Mouse (Mus musculus) adrenal gland, postnatal 10 days (tissue): ENCODE measurements around the gene Hhipl1. TPM values are rescaled to one million over a fixed set of nuclear protein-coding genes. Genes with fewer than 3 reads are reported as not detected.
A peak's percentile ranks its signal among the peaks of the same experiment; 100 is the strongest.

Experiments used
- DNase-seq: peaks from one replicate; pipeline ENCODE4 v3.0.0; 2021; ENCODE audit warnings: mixed read lengths
- long read RNA-seq, 2 experiments: library from polyadenylated mRNA; stranded (forward); transcript quantifications; one replicate each; pipeline ENCODE4 v2.0.0; 2021
- total RNA-seq, 2 experiments: library from RNA; stranded (reverse); gene quantifications; 2 replicates each; pipeline ENCODE4 v1.2.3; 2021

The Hhipl1 gene
- total RNA-seq, result 1 to 10 TPM in 1 of 2 experiments, under 1 TPM in 1; 0.96 to 1.1 TPM
- long read RNA-seq, experiment 1, result 0 reads
- long read RNA-seq, experiment 2, result 0 reads

GRCm38 (mm10) chr12:108305812-108306794 lies at the start of gene Hhipl1:
Gene Hhipl1 (plus strand): TSS chr12:108306270.
- DNase-seq, result peak; percentile 62

GRCm38 (mm10) chr12:108256734-108257133 lies 49.3 kb upstream of the Hhipl1 start:
- DNase-seq, result no peak

GRCm38 (mm10) chr12:108259322-108260049 lies 46.6 kb upstream of the Hhipl1 start:
- DNase-seq, result no peak

GRCm38 (mm10) chr12:108260950-108261349 lies 45.1 kb upstream of the Hhipl1 start:
- DNase-seq, result no peak

GRCm38 (mm10) chr12:108264918-108265317 lies 41.2 kb upstream of the Hhipl1 start:
- DNase-seq, result no peak

- peak; percentile 41 for DNase-seq
These were observed 40.0 kb upstream of the Hhipl1 start for GRCm38 (mm10) chr12:108265831-108266619.

GRCm38 (mm10) chr12:108267653-108268052 lies 38.4 kb upstream of the Hhipl1 start:
- DNase-seq, result no peak

GRCm38 (mm10) chr12:108268970-108269369 lies 37.1 kb upstream of the Hhipl1 start:
- DNase-seq, result no peak

- no peak for DNase-seq
These were observed 36.4 kb upstream of the Hhipl1 start for GRCm38 (mm10) chr12:108269699-108270098.

GRCm38 (mm10) chr12:108270240-108270919 lies 35.7 kb upstream of the Hhipl1 start:
- DNase-seq, result peak; percentile 70

GRCm38 (mm10) chr12:108271351-108272142 lies 34.5 kb upstream of the Hhipl1 start:
- DNase-seq, result no peak

GRCm38 (mm10) chr12:108272143-108272635 lies 33.9 kb upstream of the Hhipl1 start:
- peak; percentile 54 for DNase-seq

- DNase-seq, result peak; percentile 51
These were observed 32.4 kb upstream of the Hhipl1 start for GRCm38 (mm10) chr12:108273466-108274312.

GRCm38 (mm10) chr12:108274313-108274595 lies 31.8 kb upstream of the Hhipl1 start:
- DNase-seq, result peak; percentile 30

- peak; percentile 62 for DNase-seq
These were observed 31.2 kb upstream of the Hhipl1 start, which contains the start of gene Ccdc85c for GRCm38 (mm10) chr12:108274661-108275507. Gene Ccdc85c (minus strand): TSS chr12:108275425.

GRCm38 (mm10) chr12:108275508-108275890 lies 30.6 kb upstream of the Hhipl1 start:
- peak; percentile 99 for DNase-seq

- peak; percentile 49 for DNase-seq
These were observed 29.9 kb upstream of the Hhipl1 start for GRCm38 (mm10) chr12:108275920-108276822.
